In the genomic region with DNA sequence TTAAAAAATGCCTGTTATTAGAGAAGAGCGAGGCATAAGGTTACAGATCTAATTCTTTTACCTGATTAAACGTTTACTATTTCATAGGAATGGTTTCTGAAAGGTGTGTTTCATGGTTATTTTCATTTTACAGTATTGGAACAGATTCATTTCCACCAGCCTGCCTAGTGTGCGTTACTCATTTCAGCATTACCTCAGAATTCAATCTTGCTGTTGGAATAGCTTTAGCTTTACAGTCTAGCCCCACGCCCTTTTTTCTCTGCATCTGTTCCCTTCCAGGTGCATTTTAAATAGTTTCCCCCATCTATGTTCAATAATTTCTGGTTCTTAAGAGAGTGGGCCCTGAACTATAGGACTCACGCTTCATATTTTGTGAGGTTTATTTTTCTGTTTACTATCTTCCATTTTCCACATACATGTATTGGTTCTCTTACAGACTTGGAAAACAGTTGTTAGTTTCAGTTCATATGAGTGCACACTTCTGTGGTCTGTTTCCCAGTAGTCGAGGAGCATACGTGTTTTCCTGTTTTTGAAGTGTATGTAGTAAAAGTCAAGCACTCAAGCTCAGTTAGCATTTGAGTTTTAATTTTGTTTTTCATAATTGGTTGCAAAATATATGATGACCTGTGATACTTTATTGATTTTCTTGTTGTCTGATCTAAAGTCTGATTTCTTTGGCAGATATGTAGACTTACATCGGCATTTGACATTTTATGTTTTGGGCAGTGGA, we compare ENCODE assay signal across 13 mouse cellular contexts. TPM values are rescaled to one million over a fixed set of nuclear protein-coding genes. Genes with fewer than 3 reads are reported as not detected.
DNase-seq lines count a peak whose midpoint lies in the region; ATAC-seq and TF ChIP-seq lines count a peak whose summit lies in the region.
"Had no signal": no experiment of that assay in that cellular context is flagged by ENCODE, and none has a peak within 500 bp of the region (broad histone marks: within the 10 kb centered on the region; RNA-seq: fewer than 3 reads in every experiment).

No protein-coding gene starts in this region.

- H3K9ac ChIP-seq in heart, embryonic 12.5 days = no peak overlapping the region
- H3K9ac ChIP-seq in neural tube, embryonic 13.5 days = no peak overlapping the region
- H3K9ac ChIP-seq in stomach, postnatal 0 days (ENCODE audit: low read length) = no peak overlapping the region

- no peaks in the 10 kb centered on the region for H3K36me3 ChIP-seq in heart, embryonic 12.5 days
- H3K36me3 ChIP-seq in neural tube, embryonic 13.5 days = no peaks in the 10 kb centered on the region
- H3K36me3 ChIP-seq in stomach, postnatal 0 days (ENCODE audit: control insufficient read depth, insufficient read depth, low read length) = no peaks in the 10 kb centered on the region

- no peaks in the 10 kb centered on the region for H3K9me3 ChIP-seq in heart, embryonic 12.5 days (replicated peaks)
- H3K9me3 ChIP-seq in neural tube, embryonic 13.5 days = no peaks in the 10 kb centered on the region
- H3K9me3 ChIP-seq in stomach, postnatal 0 days (ENCODE audit: control insufficient read depth, low read length) = no peaks in the 10 kb centered on the region
- H3K9me3 ChIP-seq: megakaryocyte, embryonic 14.5 days had no signal

- H3K4me1 ChIP-seq in heart, embryonic 12.5 days (replicated peaks) = peaks cover 15% of the 10 kb centered on the region
- peaks cover 29% of the 10 kb centered on the region for H3K4me1 ChIP-seq in neural tube, embryonic 13.5 days (replicated peaks)
- no peaks in the 10 kb centered on the region for H3K4me1 ChIP-seq in stomach, postnatal 0 days (replicated peaks; ENCODE audit: control insufficient read depth, insufficient read depth)

- DNase-seq in heart, adult 11 months = peak; percentile 17
- no peak for DNase-seq in neural tube, embryonic 10.5 days (ENCODE audit: extremely low spot score, low spot score)
- peak; percentile 70 for DNase-seq in induced T-regulatory cell, adult 2 months (ENCODE audit: low read depth)
- DNase-seq in stomach, postnatal 0 days (ENCODE audit: low spot score) = no peak
- DNase-seq in ovary, postnatal 14 days (ENCODE audit: low spot score) = no peak
- no peak for DNase-seq in left cerebral cortex, postnatal 14 days (ENCODE audit: low spot score in 2 of 2)
- DNase-seq: adrenal gland, postnatal 10 days; kidney, postnatal 36 days; right cerebral cortex, postnatal 14 days; thymus, adult 18-20 months had no signal

- no peak for TF ChIP-seq EP300 in stomach, postnatal 0 days (optimal IDR thresholded peaks at IDR 0.05)

- WGBS in heart, embryonic 12.5 days = 81% methylated on average over 8 of the region's 8 CpGs
- WGBS in neural tube, embryonic 13.5 days = 82% methylated on average over 8 of the region's 8 CpGs
- 46% methylated on average over 8 of the region's 8 CpGs for WGBS in stomach, postnatal 0 days

- no peak overlapping the region for H3K4me3 ChIP-seq in heart, embryonic 12.5 days
- H3K4me3 ChIP-seq in neural tube, embryonic 13.5 days = no peak overlapping the region
- H3K4me3 ChIP-seq in stomach, postnatal 0 days (ENCODE audit: low read depth, low read length) = no peak overlapping the region

- intact Hi-C loops in left cerebral cortex, postnatal 14 days (cut with DNase I) = no loop called here

- TF ChIP-seq CTCF in stomach, postnatal 0 days (IDR thresholded peaks at IDR 0.05; ENCODE audit: low read depth) = no peak

- no peak overlapping the region for H3K4me2 ChIP-seq in heart, embryonic 12.5 days
- H3K4me2 ChIP-seq in neural tube, embryonic 13.5 days = peak overlapping the region; percentile 31
- H3K4me2 ChIP-seq in stomach, postnatal 0 days (replicated peaks; ENCODE audit: low read depth) = 0 out of 2 replicates have a peak overlapping the region, but pooled peaks have one; percentile 36

- H3K27ac ChIP-seq in heart, embryonic 12.5 days (ENCODE audit: poor library complexity, severe bottlenecking) = no peak overlapping the region
- H3K27ac ChIP-seq in neural tube, embryonic 13.5 days (replicated peaks) = peak overlapping the region; percentile 68
- peak overlapping the region; percentile 5; the same call in 1 of the 2 replicates for H3K27ac ChIP-seq in stomach, postnatal 0 days (replicated peaks)

- no peak for ATAC-seq in heart, embryonic 12.5 days (ENCODE audit: insufficient number of reproducible peaks, low FRiP score)
- no peak for ATAC-seq in neural tube, embryonic 13.5 days (ENCODE audit: low read depth)
- ATAC-seq in stomach, postnatal 0 days (ENCODE audit: low FRiP score, low TSS enrichment) = no peak

- no peaks in the 10 kb centered on the region for H3K27me3 ChIP-seq in heart, embryonic 12.5 days (replicated peaks)
- H3K27me3 ChIP-seq in neural tube, embryonic 13.5 days = no peaks in the 10 kb centered on the region
- no peaks in the 10 kb centered on the region for H3K27me3 ChIP-seq in stomach, postnatal 0 days (ENCODE audit: control insufficient read depth, insufficient read depth, low read length)
- H3K27me3 ChIP-seq: megakaryocyte, embryonic 14.5 days had no signal

RNA-seq across cellular contexts. Expression of a gene that starts 32.0 kb away (rescaled TPM):
- 9.5 and 11.2 TPM in 2 replicates for polyA plus RNA-seq in heart, embryonic 12.5 days (2016; fragmentation: Nextera tagmentation; extraction: Ambion mirVana)
- polyA plus RNA-seq in neural tube, embryonic 13.5 days (2015; fragmentation: Nextera tagmentation; extraction: Ambion mirVana) = 11.1 and 12.5 TPM in 2 replicates
- polyA plus RNA-seq in stomach, postnatal 0 days (2015; fragmentation: Nextera tagmentation; extraction: Ambion mirVana) = 4.2 and 4.4 TPM in 2 replicates
- total RNA-seq in left cerebral cortex, postnatal 14 days (2021) = 10 to 100 TPM; 43.0 to 43.1 TPM

Comparison
In these comparisons a context has a peak if more than half of its experiments do, and no peak if none do; other contexts are left out.
1. DNase-seq: peak in heart, adult 11 months (single experiment) and induced T-regulatory cell, adult 2 months (single experiment); none in neural tube, embryonic 10.5 days (single experiment), stomach, postnatal 0 days (single experiment), ovary, postnatal 14 days (single experiment) and left cerebral cortex, postnatal 14 days (0 of 2).